Mouse (Mus musculus) left cerebral cortex, postnatal 10 days (tissue): ENCODE data around the gene Col18a1. TPM values are rescaled to one million over a fixed set of nuclear protein-coding genes. Genes with fewer than 3 reads are reported as not detected.

ENCODE experiments used
- DNase-seq, 2 experiments: peaks; one replicate each; pipeline ENCODE4 v3.0.0; 2021 to 2022; ENCODE audit warnings: low spot score in 2 of 2, mixed read lengths in 1 of 2; ENCODE audit errors: extremely low spot score in 1 of 2
- intact Hi-C: fragments of 180-260 bp; cut with DNase I; formaldehyde crosslinking; loops from one replicate; pipeline ENCODE4 v1.15.1; 2025
- total RNA-seq, 2 experiments: library from RNA; stranded (reverse); gene quantifications; 2 replicates each; pipeline ENCODE4 v1.2.3; 2021

Gene Col18a1
- total RNA-seq, 2 experiments from 2014 or later, result 12.5 to 13.4 TPM

- peak; percentile 39 to 89 for DNase-seq
- intact Hi-C loops, result no loop called here
These were observed 132.9 kb downstream of the Col18a1 start for GRCm38 (mm10) chr10:77033323-77034025.

DNA sequence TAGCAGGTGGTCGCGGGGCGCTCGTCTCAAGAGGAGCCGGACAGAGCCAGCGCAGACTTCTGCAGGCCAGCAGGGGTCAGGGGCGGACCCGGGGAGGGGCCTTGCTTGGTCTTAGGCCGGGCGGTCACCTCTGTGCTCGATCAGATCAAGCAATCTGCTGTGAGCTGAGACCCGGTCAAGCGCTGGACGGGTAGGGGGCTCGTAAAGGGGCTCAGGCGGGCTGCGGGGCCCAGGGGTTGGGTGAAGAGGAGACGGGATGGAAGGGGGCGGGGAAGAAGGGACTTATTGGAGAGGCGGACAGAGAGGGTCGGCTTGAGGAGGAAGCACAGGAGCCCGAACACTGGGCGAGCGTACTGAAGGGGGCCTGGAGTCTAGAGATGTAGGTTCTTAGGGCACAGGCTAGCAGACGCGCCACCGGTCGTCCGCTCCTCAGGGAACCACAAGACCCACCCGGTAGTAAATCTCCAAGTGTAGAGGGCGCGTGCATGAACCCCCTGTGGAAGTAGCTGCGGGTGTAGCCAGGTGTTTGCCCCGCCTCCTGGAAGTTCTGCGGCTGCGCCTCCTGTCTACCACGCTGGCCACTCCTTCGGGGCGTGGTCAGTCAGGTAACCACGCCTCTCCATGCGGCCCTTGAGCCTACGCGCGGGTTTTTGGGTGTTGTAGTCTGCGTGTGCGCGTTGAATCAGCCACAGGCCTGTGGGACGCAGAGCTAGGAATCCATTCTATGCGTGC, 133.6 kb downstream of the Col18a1 start:
- peak; percentile 90 to 96 for DNase-seq
- intact Hi-C loops, result no loop called here

DNA sequence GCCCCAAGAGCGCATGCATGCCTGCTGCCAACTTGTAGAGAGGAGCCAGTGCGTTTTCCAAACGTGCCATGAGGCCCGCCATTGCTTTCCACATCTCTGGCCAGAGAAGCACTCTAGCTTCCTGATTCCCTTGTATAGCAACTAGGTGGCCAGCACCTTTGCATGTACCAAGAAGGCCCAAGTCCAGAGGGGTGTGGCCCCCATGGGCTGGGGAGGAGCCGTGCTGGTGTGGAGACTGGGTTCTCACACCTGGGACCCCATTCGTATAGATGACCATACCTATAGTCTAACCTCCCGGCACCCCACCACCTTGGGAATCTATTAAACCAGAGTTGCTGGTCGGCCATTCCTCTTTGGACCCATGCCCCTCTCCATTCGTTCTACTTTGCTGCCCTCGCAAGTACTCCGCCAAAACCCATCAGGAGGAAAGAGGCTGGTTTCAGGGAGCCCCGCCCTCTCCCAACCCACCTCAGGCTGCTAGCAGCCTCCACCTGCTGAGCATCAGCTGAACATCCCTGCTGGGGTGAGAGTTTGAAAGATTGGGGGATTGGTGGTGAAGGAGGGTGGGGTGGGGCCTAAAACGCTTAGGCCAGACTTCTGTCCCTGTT, 134.5 kb downstream of the Col18a1 start, which contains the start of gene Slc19a1:
Gene Slc19a1, plus strand, starts transcription at position 474 of the 608 bp plus-strand sequence.
- intact Hi-C loops, result no loop called here

GRCm38 (mm10) chr10:77030666-77031065, 135.7 kb downstream of the Col18a1 start:
- DNase-seq, result no peak
- intact Hi-C loops, result no loop called here

More for the DNA sequence above, 134.5 kb downstream of the Col18a1 start, which contains the start of gene Slc19a1:
- DNase-seq, result no peak

GRCm38 (mm10) chr10:77029761-77030160, 136.6 kb downstream of the Col18a1 start:
- intact Hi-C loops, result no loop called here

GRCm38 (mm10) chr10:77028782-77029296, 137.5 kb downstream of the Col18a1 start:
- no peak for DNase-seq
- intact Hi-C loops, result no loop called here

More at GRCm38 (mm10) chr10:77029761-77030160, 136.6 kb downstream of the Col18a1 start:
- no peak for DNase-seq

DNA sequence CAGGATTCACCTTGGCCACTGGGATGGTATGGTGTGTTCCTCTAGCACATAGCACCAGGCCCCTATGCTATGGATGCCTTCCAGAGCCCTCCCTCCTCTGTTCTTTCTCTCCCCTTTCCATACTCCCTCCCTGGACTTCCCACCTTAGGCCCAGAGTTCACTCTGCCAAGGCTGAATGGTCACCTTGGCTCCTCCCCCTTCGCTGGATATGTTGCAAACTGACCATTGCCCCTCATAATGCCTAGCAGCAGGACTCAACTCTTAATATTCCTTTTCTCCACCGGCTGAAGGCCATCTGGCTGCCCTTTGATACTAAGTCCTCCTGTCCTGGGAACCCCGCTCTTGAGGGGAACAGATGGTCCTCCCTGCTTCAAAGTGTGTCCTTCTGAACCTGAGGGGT, 139.4 kb downstream of the Col18a1 start:
- intact Hi-C loops, result no loop called here
- DNase-seq, result no peak

- DNase-seq, result no peak
- intact Hi-C loops, result no loop called here
These were observed 142.1 kb downstream of the Col18a1 start for GRCm38 (mm10) chr10:77024231-77024630.

DNA sequence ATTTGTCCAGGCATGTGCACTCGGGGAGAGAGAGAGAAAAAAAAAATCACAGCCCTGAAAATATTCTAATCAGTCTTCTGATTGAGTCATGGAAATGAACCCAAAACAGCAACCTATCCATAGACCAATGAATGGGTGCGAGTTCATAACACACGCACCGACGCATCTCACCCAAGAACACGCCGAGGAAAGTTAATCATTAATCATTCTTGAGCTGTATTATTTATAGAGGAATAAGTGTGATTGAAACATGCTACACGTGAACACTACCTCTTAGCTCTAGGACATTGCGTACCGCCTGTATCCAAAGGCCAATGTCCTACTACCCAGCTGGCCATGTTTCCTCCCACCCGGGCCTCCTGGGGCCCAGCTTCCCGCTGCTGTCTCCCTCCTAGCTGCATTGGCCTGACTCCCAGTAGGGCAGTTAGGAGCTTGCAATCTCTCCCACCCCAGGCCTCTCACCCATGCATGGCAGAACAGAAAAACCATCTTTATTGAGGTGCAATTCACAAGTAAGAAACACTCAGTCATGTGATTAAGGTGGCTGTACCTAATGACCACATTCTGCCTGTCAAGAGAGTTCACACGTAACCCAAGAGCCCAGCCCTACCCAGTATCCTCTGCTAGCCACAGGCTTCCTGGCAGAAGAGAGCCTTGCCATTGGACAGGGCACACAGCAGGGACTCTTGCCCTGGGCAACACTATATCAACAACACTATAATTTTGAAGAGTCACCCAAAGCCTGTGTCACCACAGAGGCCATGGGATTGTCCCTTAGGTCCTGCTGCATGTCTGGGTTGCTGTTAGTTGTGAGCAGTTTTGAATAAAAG, 143.8 kb downstream of the Col18a1 start:
- DNase-seq, result no peak
- intact Hi-C loops, result no loop called here

DNA sequence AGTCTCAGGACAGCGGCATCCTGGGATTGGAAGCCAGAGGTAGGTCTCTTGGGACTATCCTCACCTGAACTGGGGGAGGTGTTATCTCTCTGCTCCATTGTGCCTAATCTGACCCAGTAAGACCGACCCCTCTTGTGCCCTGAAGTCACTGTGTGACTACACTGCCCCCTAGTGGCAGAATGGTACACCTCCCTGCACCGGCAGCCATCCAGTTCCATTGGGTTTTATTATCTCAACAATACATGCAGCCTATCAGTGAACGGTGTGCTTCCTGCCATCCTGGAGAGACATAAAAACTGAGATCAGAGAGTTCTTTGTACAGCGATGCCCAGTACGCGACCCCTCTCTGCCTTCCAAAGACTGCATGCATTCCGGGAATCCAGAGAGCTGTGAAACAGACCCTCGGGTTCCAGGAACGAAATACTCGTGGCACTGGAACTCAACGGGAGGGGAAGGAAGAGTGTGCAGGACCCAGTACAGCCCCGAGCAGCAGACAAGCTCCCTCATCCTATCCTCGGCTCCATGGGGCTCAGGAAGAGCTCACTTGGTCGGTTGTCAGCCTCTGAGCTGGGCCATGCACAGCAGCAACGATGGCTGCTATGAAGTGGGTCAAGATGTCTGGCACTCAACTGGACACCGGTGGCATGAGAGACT, 144.8 kb downstream of the Col18a1 start:
- DNase-seq, result peak; percentile 47 to 80
- intact Hi-C loops, result loop anchor here (2.0 kb wide), 1 partner anchor 187 kb away; no protein-coding TSS in a partner anchor

- intact Hi-C loops, result no loop called here
- DNase-seq, result no peak
These were observed 148.7 kb downstream of the Col18a1 start for GRCm38 (mm10) chr10:77017662-77018061.

DNA sequence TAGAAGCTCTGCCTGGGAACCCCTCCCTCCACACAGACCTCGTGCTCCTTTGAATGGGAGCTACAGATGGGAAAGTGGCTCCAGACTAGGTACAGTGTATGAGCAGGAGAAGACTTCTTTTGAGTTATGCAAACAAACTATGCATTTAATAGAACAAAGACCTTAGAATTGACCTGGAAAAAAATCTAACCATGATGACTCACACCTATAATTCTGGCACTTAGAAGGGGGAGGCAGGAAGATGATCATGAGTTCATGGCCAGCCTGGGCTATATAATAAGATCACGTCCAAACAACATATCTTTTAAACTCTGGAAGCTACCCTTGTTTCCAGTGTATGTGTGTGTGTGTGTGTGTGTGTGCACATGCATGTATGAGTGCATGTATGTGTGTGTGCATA, 149.3 kb downstream of the Col18a1 start:
- no peak for DNase-seq
- intact Hi-C loops, result no loop called here

DNA sequence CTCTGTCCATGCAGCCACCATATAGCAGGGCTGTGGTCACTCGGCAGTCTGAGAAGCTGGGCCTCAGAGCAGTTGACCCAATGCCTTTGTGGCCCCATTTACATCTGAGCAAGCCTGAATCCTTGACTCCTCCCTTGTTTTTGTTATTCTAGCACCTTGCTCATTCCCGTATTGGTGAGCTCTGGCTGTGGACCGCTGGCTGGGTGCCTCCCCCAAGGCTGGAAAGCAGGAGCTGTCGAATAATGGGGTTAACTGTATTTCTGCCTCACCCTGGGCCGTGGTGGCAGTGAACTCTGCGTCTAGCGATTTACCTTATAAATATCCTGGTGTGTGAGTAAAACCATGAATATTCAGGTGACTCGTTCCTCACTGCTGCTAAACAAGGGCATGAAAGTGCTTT, 149.8 kb downstream of the Col18a1 start:
- intact Hi-C loops, result no loop called here
- no peak for DNase-seq

GRCm38 (mm10) chr10:77016080-77016479, 150.3 kb downstream of the Col18a1 start:
- intact Hi-C loops, result no loop called here

GRCm38 (mm10) chr10:77011681-77012080, 154.7 kb downstream of the Col18a1 start:
- intact Hi-C loops, result no loop called here
- DNase-seq, result no peak

More at GRCm38 (mm10) chr10:77016080-77016479, 150.3 kb downstream of the Col18a1 start:
- DNase-seq, result no peak

- intact Hi-C loops, result no loop called here
- no peak for DNase-seq
These were observed 157.7 kb downstream of the Col18a1 start for GRCm38 (mm10) chr10:77008698-77009097.

GRCm38 (mm10) chr10:77008109-77008561, 158.2 kb downstream of the Col18a1 start:
- intact Hi-C loops, result no loop called here
- no peak for DNase-seq
